Mouse (Mus musculus): ENCODE measurements around the gene Kyat3.
A peak's percentile ranks its signal among the peaks of the same experiment; 100 is the strongest.
"Not testable (repeated sequence)": the region's sequence is repeated elsewhere in the genome, so short reads cannot be mapped to it uniquely, and the experiment has no call there.

Gene Kyat3

DNA sequence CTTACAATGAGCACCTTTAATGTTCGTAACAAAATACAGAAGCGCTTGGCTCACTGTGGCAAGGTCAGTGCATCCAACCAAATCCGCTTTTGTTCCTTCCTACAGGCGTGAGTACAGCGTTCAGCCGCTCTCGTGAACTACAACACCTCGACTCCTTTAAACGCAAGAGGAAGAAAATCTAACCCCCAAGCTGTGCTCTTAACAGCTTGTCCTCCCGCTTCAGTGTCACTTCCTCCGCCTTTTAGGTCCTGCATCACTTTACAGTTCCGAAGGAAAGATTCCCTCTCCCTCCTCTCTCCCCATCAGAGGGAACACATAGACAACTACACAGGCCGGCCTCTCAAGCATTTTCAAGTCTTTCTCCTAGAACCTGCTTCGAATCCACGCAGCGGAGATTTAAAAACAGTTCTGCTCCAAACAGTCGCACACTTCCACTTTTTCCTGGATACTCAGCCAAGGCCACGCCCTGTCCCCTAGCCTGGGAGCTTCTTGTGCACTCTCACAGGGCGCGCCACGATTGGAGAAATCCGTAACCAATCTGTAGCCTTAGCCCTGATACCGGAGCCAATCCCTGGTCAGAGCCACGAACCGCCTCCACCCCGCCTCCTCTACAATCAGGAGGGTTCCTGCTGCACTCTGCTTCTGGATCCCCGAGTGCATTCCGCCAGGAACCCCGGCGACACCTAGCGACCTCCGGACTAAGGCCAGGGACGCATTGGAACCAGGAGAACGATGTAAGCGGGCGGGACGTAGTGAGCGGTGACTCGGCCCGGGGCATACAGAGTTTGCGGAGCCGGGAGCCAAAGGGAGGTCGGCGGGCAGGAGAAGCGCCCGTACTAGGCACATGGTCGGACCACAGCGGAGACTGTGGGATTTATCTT lies at the start of gene Kyat3:
Gene Kyat3 (plus strand): TSS at position 610 of the 881 bp plus-strand sequence.
- peak; percentile 99 for DNase-seq

GRCm38 (mm10) chr3:142664723-142665122 lies 36.1 kb upstream of the Kyat3 start:
- no peak for DNase-seq

- peak; percentile 17 for DNase-seq
Measured at GRCm38 (mm10) chr3:142674607-142675006, 26.2 kb upstream of the Kyat3 start.

GRCm38 (mm10) chr3:142687939-142688338 lies 12.9 kb upstream of the Kyat3 start:
- no peak for DNase-seq

DNA sequence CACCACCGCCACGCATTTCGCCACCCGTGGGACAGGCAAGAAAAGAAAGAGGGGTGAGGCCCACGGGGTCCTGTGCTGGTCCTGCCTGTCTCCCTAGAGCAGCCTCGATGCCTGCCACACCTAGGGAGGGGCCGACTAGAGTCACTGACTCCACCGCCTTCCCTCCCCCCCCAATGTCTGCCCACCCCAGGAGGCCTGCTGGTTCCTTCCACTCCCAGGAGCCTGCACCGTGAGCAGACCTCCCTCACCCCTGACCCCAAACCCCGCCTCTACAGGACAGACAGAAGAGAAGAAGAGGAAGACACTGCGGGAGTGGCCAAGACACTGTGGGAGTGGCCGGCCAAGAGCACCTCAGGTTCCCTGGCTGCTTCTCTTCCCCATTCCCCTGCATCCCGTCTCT lies 12.5 kb upstream of the Kyat3 start:
- no peak for DNase-seq

GRCm38 (mm10) chr3:142696517-142696916 lies 4.3 kb upstream of the Kyat3 start:
- no peak for DNase-seq

DNA sequence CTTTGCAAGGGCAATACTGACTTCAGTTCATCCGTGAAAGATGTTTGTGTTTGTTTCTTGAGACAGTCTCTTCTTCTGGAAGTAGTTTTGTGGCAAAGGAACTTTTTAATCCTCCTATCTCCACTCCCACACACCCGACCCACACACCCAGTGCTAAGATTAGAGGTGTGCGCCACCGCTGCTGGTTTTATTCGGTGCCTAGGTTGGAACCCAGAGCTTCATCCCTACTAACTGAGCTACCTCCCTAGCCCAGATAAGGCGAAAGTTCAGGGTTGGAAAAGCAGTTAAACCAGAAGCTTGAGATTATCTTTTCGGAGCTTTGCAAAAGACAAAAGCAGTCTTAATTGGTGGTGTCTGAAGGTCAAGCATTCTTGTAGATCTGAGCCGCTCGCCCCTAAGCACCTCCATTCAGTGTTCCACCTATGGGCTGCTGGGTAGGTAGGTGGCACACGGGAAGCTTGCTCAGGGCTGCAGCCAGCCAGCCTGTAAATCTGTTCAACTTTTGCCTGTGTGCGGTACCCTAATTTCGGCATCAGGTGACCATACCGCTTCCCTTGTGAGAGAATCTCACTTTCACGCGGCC lies 647 bp downstream of the Kyat3 start:
- no peak for DNase-seq

- DNase-seq, result no peak
Measured at GRCm38 (mm10) chr3:142706581-142707444, 6.0 kb downstream of the Kyat3 start.

- not testable (repeated sequence) for DNase-seq
Measured at GRCm38 (mm10) chr3:142708181-142708848, 7.5 kb downstream of the Kyat3 start.

DNA sequence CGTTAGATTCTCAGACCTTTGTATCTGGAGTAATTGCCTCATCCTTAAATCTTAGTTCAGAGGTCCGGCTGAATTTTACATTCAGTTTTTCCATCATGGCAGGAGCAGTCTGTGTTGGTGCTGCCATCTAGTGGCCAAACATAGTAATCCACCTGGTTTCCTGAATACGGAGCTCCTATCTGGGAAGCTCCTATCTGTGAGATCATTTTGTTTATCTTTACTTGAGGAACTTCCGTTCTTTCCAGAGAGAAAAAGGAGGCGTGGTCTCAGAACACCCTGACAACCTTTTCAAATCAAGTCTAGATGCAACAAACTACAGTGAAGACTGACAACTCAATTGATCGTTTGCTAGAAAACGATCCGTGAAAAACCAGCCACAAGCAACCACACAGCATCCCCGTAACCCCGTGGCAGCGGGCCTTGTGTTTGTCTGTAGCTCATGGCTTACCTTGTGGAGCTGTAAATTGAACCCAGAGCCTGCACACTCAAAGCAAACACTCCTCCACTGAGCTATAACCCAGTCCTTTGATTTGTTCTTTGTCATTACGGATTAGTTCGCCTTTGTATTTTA lies 8.1 kb downstream of the Kyat3 start:
- peak; percentile 89 for DNase-seq

DNA sequence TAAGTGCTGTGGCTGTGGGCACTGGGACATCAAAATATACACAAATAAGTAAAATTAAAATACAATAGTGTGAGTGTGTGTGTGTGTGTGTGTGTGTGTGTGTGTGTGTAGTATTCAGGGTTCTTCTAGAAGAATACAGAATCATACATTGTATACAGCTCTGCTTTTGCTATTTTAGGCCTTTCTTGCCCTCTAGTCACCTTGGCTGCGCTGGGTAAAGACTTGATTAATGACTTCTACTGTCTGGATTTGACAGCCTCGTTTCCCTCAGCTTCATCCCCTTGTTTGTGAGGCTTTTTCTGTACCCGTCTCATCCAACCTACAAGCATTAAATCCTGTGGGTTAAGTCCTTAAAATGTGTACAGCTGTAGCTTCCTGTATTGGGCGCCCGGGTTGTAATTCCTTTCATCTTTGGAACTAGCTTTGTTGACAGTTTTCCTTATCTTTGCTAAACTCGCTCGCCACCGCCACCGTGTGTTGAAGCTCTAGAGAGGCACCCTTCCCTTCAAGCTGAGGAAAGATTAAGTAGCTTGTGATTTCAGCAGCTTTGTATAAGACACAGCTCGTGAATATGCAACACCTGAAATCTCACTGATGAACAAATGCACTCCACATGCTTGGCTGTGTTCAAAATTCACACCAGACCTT lies 9.6 kb downstream of the Kyat3 start:
- peak; percentile 64 for DNase-seq

GRCm38 (mm10) chr3:142711372-142711771 lies 10.5 kb downstream of the Kyat3 start:
- DNase-seq, result no peak

GRCm38 (mm10) chr3:142712401-142713040 lies 11.7 kb downstream of the Kyat3 start:
- DNase-seq, result not testable (repeated sequence)

- no peak for DNase-seq
Measured at GRCm38 (mm10) chr3:142725481-142725880, 24.6 kb downstream of the Kyat3 start.

GRCm38 (mm10) chr3:142725969-142726672 lies 25.3 kb downstream of the Kyat3 start:
- no peak for DNase-seq

GRCm38 (mm10) chr3:142734291-142734690 lies 33.4 kb downstream of the Kyat3 start:
- DNase-seq, result no peak

DNA sequence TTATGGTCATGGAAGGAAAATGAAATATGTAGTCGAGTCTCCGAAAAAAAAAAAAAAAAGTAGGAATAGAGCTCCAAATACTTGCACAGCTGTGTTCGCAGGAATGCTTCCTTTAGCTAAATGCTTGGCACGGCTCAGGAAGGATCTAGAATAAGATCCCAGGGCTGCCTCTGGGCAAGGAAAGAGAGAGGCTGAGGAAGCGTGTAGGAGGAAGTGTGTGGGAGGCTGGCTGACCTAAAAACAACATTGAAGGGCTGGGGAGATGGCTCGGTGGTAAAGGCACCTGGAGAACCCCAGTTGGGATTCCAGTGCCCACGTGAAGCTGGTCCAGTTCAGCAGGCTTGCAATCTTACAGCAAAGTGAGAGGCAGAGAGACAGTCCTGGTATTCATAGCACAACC lies 40.0 kb downstream of the Kyat3 start:
- DNase-seq, result no peak

DNA sequence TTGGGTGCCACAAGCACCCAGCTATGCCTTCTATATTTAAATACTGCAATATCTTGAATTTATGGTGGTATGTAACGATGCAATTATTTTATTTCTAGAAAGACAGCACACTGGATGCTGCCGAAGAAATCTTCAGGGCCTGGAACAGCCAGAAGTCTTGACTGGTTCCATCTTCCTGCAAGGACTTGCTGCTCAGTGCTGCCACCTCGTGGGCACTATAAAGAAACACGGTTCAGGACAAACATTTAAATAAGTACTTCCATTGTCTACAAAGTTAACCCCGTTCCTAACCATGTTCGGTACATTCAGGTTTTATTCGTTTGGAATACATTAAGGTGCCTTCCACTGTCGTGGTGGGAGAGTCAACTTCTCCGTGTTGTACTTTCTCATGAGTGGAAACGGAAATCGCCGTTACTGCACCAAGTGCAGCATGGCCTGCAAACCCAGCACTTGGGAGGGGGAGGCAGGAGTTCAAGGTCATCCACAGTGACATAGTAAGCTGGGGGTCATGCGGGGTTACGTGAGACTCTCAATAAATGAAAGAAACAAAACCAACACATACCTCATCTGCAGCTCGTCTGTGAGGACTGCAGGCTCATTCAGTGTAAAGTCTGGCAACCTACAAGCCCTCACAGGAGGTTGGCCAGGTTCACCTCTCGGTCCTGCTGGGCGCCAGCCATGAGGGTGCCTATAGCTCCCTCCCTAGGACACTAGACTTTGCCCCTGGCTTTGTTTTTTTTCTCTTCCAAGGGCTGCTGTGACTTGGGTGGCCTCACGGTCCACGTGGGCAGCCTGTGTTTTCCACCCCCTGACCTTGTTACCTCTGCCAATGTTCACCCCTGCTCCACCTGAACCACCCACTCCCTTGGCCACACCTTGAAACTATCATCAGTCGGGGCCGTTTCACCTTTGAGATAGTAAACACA lies 43.4 kb downstream of the Kyat3 start:
- DNase-seq, result peak; percentile 28

GRCm38 (mm10) chr3:142745076-142745475 lies 44.2 kb downstream of the Kyat3 start:
- DNase-seq, result no peak
